Mouse (Mus musculus): ENCODE measurements around the gene Smtn. TPM values are rescaled to one million over a fixed set of nuclear protein-coding genes. Genes with fewer than 3 reads are reported as not detected.

The Smtn gene
- total RNA-seq, 2 experiments from 2014 or later, result 8.2 to 8.9 TPM

- intact Hi-C loops (cut with DNase I), result no loop called here
- no peak for DNase-seq (ENCODE audit: low spot score in 2 of 2)
Measured at GRCm38 (mm10) chr11:3516121-3516520, 24.3 kb downstream of the Smtn start.

- intact Hi-C loops (cut with DNase I), result loop anchor here (2.0 kb wide), 1 partner anchor 43 kb away; no protein-coding TSS in a partner anchor
- no peak for DNase-seq (ENCODE audit: low spot score in 2 of 2)
Measured at GRCm38 (mm10) chr11:3515637-3516036, 24.8 kb downstream of the Smtn start.

GRCm38 (mm10) chr11:3515216-3515615 lies 25.2 kb downstream of the Smtn start:
- DNase-seq (ENCODE audit: low spot score in 2 of 2), result no peak
- intact Hi-C loops (cut with DNase I), result loop anchor here (2.0 kb wide), 1 partner anchor 42 kb away; no protein-coding TSS in a partner anchor

- intact Hi-C loops (cut with DNase I), result loop anchor here (2.0 kb wide), 1 partner anchor 42 kb away; no protein-coding TSS in a partner anchor
- DNase-seq (ENCODE audit: low spot score in 2 of 2), result peak; percentile 92
Measured at GRCm38 (mm10) chr11:3514529-3515054, 25.8 kb downstream of the Smtn start, which contains the start of gene Selenom. TSS of gene Selenom (plus strand) at chr11:3514684.

- intact Hi-C loops (cut with DNase I), result no loop called here
- no peak for DNase-seq (ENCODE audit: low spot score in 2 of 2)
Measured at GRCm38 (mm10) chr11:3513291-3513690, 27.1 kb downstream of the Smtn start.

- intact Hi-C loops (cut with DNase I), result no loop called here
Measured at GRCm38 (mm10) chr11:3510321-3510720, 30.1 kb downstream of the Smtn start.

GRCm38 (mm10) chr11:3509181-3510085 lies 31.0 kb downstream of the Smtn start:
- no peak for DNase-seq (ENCODE audit: low spot score in 2 of 2)
- intact Hi-C loops (cut with DNase I), result no loop called here

More at GRCm38 (mm10) chr11:3510321-3510720, 30.1 kb downstream of the Smtn start:
- no peak for DNase-seq (ENCODE audit: low spot score in 2 of 2)

- no peak for DNase-seq (ENCODE audit: low spot score in 2 of 2)
- intact Hi-C loops (cut with DNase I), result no loop called here
Measured at GRCm38 (mm10) chr11:3508226-3508625, 32.2 kb downstream of the Smtn start.

GRCm38 (mm10) chr11:3503755-3504693 lies 36.4 kb downstream of the Smtn start:
- intact Hi-C loops (cut with DNase I), result no loop called here
- DNase-seq (ENCODE audit: low spot score in 2 of 2), result no peak

- intact Hi-C loops (cut with DNase I), result no loop called here
- no peak for DNase-seq (ENCODE audit: low spot score in 2 of 2)
Measured at GRCm38 (mm10) chr11:3502459-3503072, 37.8 kb downstream of the Smtn start.

GRCm38 (mm10) chr11:3502057-3502456 lies 38.4 kb downstream of the Smtn start:
- intact Hi-C loops (cut with DNase I), result no loop called here
- DNase-seq (ENCODE audit: low spot score in 2 of 2), result no peak

- intact Hi-C loops (cut with DNase I), result no loop called here
- DNase-seq (ENCODE audit: low spot score in 2 of 2), result no peak
Measured at GRCm38 (mm10) chr11:3497296-3497695, 43.1 kb downstream of the Smtn start.

- intact Hi-C loops (cut with DNase I), result no loop called here
- no peak for DNase-seq (ENCODE audit: low spot score in 2 of 2)
Measured at GRCm38 (mm10) chr11:3496756-3497155, 43.7 kb downstream of the Smtn start.

GRCm38 (mm10) chr11:3495496-3495895 lies 44.9 kb downstream of the Smtn start:
- intact Hi-C loops (cut with DNase I), result no loop called here
- no peak for DNase-seq (ENCODE audit: low spot score in 2 of 2)

- DNase-seq (ENCODE audit: low spot score in 2 of 2), result no peak
Measured at GRCm38 (mm10) chr11:3494857-3495256, 45.6 kb downstream of the Smtn start.

GRCm38 (mm10) chr11:3492748-3493147 lies 47.7 kb downstream of the Smtn start:
- no peak for DNase-seq (ENCODE audit: low spot score in 2 of 2)
- intact Hi-C loops (cut with DNase I), result no loop called here

More at GRCm38 (mm10) chr11:3494857-3495256, 45.6 kb downstream of the Smtn start:
- intact Hi-C loops (cut with DNase I), result no loop called here

GRCm38 (mm10) chr11:3489036-3489435 lies 51.4 kb downstream of the Smtn start:
- no peak for DNase-seq (ENCODE audit: low spot score in 2 of 2)
- intact Hi-C loops (cut with DNase I), result no loop called here

GRCm38 (mm10) chr11:3487952-3488570 lies 52.4 kb downstream of the Smtn start, which contains the start of gene Pla2g3:
TSS of gene Pla2g3 (plus strand) at chr11:3488284.
- intact Hi-C loops (cut with DNase I), result no loop called here
- DNase-seq (ENCODE audit: low spot score in 2 of 2), result no peak

GRCm38 (mm10) chr11:3486349-3486748 lies 54.1 kb downstream of the Smtn start:
- no peak for DNase-seq (ENCODE audit: low spot score in 2 of 2)
- intact Hi-C loops (cut with DNase I), result no loop called here
